Mouse (Mus musculus) adrenal gland, postnatal 14 days (tissue): ENCODE data around the gene Snx5. TPM values are rescaled to one million over a fixed set of nuclear protein-coding genes. Genes with fewer than 3 reads are reported as not detected.

Experiments
- DNase-seq: peaks from one replicate; pipeline ENCODE4 v3.0.0; 2021; ENCODE audit warnings: mixed read lengths
- total RNA-seq: library from RNA; stranded (reverse); gene quantifications from 2 replicates; pipeline ENCODE4 v1.2.3, GENCODE M21; 2021

Gene Snx5
- total RNA-seq, 1 experiment from 2014 or later, result 96.5 TPM

DNA sequence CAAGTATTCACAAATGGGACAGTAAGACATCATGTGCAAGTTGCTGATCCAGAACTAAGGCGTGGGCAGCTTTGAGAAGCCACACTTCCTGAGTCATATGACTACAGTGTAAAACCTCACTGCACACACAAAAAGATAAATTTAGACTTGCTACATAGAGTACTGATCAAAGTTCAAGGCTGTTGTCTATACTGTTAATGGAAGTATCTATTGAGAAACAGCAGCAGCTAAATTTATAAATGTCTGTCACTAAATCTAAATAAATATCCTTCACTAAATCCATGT, 3.0 kb downstream of the Snx5 start:
- no peak for DNase-seq

GRCm38 (mm10) chr2:144267004-144267730, 3.5 kb downstream of the Snx5 start:
- DNase-seq, result no peak

DNA sequence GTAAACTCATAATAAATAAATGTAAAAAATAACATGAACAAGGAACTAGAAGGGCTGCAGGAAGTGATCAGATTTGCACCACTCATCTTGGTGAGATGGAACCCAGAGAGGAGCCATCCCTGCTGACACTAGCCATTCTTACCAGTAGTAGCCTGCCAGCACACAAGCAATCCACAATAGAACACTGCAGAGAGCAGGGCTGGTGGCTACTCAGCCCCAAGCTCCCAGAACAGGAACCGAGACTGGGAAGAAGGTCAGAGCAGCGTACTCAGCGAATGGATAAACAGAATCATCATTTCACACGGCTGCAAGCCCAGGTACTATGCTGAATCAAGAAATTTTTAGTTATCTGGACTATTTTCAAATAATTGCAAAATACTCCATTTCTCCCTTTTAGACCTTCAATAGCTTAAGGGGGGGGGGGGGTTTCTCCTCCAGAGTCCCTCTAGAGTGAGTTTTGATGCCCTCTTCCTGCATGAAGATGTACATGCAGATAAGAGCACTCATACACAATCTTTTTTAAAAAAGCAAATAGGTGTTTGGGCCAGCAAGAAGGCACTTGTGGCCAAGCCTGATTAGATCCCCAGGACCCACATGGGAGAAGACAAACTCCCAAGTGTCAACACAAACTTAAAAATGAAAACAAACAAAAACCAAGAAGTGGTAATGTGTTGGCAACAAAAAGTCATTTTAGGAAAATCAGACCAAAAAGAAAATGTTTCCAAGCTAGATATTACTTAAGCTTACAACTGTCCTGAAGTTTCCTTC, 4.6 kb downstream of the Snx5 start:
- DNase-seq, result no peak

- no peak for DNase-seq
Observed at GRCm38 (mm10) chr2:144265120-144265488, 5.6 kb downstream of the Snx5 start.

DNA sequence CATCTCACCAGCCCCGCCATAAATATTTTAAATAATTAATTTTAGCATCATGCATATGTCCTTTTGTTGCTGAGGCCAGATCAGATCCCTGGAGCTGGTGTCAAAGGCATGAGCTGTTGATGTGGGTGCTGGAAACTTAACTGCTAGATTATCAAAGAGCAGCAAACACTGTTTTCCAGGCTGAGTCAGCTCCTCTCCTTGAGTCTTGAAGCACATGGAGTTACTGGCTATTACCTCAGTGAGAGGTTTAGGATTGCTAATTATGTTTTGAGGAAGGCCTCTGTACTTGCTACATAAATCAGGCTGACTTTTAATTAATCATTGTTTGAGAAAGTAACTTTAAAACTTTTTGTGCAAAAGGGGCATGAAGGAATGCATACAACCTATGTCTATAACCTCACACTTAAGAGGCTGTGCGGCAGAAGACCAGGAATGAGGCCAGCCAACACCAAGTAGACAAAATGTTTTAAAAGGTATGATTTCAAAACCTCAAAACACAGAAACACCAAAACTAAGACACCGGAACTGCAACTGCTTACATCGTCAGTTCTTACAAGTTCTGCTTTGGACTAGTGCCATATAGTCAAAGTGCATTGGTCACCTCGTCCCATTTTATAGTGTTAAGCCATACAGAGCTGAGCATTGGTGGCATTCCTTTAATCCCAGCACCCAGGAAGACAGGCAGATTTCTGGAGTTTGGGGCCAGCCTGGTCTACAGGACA, 6.1 kb downstream of the Snx5 start:
- no peak for DNase-seq

DNA sequence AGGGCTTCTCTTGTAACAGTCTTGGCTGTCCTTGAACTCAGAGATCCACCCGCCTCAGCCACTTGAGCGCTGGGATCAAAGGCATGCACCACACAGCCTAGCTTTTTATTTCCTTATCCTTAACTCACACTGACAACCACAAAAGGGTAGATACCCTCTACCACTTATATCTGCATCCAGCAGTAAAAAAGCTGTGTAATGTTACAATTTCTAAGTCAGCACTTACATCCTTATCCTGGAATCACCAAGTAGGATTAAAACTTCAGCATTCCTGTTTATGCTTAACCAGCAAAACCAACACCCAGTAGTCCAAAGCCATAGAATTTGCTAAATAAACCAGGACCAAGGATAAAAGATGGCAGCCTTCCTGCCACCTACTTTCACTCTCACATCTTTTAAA, 7.9 kb downstream of the Snx5 start:
- DNase-seq, result no peak

DNA sequence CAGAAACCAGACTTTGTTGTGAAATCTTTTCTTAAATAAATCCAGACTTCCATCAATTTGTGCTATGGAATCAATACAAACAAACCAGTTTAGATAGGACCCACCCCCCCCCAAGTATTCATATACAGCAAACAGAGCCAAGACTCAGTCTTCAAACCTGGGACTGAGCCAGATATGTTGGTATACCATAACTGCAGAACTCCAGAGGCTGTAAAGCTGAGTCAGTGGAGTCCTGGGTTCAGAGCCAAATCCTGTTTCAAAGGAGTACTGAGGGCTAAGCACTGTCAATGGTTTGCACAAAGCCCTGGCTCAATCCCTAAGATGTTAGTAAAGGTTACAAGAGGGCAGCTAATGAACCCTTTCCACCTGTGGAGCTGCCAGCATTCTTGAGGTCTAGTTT, 20.6 kb downstream of the Snx5 start:
- no peak for DNase-seq

- peak; percentile 41 for DNase-seq
Observed at GRCm38 (mm10) chr2:144248613-144249376, 21.9 kb downstream of the Snx5 start.

- DNase-seq, result no peak
Observed at GRCm38 (mm10) chr2:144247337-144247978, 23.2 kb downstream of the Snx5 start.

DNA sequence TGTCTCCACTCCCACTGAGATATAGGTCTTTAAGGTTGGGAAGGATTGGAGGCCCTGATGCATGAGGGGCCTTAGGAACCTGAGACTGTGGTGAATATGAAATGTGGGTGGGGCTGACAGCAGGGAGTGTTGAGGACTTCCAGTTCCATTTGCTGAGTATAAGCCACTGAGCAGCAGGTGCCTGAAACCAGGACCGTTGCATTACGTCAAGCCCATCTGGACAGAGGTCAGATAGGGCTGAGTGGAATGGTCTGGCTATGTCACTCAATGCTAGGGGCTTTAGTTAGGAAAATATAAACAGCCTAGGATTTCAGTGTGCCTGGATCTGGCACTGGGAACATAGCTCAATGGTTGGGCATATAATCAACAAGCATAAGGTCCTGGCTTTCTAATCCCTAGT, 24.4 kb downstream of the Snx5 start:
- no peak for DNase-seq

GRCm38 (mm10) chr2:144245464-144245863, 25.2 kb downstream of the Snx5 start:
- DNase-seq, result no peak

DNA sequence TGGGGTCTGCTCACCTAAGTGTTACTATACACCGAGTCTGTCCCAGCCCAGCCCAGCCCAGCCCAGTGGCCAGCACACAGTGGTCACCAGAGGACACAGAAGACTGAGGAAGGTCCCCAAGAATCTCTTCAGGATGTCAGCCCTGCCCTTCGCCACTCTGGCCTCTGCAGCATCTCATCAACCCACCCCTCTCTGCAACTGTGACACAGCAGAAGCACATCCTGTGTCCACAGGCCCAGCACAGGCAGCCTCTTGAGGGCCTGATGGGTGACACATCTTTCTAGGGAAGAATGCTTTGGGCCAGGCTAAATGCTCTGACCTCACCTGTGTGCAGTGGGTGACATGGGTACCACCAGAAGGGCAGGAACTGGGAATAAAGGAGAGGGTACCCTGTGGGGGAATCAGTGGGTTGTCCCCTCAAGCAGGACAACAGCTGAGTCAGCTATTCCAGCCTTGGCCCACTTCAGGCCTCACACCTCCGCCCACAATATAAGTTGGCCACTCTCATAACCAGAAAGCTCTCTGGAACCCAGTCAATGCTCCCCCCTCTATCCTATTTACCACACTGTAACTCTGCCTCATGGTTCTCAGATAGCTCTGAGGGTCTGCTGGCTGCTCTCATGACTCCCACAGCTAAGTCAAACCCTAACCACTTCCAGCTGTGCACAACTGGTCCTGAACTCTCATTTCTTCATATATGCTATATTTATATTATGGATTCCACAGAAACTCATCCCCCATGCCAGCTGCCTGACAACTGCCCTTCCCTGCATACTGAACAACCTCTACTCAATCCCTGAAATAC, 30.4 kb downstream of the Snx5 start:
- DNase-seq, result no peak

GRCm38 (mm10) chr2:144239318-144239717, 31.4 kb downstream of the Snx5 start:
- DNase-seq, result no peak

DNA sequence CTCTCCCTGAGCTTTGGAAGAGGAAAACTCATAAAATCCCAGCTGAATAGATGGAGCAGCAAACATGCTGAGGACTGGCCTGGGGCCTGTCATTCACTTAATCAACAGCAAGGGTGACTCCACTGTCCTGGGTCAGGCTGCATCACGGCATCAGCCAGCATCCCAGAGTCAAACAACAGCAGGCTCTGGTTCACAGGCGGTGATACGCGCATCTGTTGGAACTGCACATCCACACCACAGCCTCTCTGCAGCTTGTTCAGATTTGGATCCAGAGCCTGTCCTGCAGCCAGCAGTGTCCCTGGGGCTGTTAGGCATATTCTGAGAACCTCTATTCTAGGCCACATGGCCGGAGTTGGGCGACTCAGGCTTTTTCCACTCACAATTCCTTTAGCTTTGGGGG, 32.4 kb downstream of the Snx5 start:
- peak; percentile 44 for DNase-seq

DNA sequence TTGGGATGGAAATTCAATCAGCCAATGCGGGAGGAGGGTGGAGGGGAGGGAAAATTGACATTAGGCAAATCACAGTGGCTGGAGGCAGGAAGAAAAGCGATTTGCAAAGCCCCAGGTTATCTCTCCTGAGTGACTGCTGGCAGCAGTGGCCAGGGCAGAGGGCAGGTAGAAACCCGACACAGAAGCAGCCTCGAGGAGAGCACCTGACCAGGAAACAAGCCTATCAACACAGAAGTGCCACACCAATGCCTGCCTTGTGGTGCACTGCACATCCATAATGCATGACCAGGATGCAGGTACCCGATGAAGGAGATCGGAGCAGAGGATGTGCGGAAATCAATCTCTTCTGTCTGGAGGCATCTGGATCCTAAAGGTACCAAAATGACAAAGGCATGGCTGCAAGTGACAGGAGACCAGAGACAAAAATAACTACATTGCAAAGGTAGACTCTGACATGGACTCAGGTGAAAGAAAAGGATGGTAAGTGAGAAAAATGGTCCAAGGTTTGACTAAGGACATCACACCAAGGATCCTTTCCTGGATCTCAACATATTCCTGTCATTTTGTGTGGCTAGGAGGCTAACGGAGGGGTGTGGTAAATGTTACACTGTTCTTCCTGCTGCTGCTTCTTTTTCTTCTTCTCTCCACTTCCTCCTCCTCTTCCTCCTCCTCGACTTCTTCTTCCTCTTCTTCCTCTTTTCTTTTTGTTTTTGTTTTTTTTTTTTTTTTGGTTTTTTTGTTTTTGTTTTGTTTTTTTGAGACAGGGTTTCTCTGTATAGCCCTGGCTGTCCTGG, 33.7 kb downstream of the Snx5 start:
- DNase-seq, result no peak

GRCm38 (mm10) chr2:144235776-144236175, 34.9 kb downstream of the Snx5 start:
- no peak for DNase-seq

DNA sequence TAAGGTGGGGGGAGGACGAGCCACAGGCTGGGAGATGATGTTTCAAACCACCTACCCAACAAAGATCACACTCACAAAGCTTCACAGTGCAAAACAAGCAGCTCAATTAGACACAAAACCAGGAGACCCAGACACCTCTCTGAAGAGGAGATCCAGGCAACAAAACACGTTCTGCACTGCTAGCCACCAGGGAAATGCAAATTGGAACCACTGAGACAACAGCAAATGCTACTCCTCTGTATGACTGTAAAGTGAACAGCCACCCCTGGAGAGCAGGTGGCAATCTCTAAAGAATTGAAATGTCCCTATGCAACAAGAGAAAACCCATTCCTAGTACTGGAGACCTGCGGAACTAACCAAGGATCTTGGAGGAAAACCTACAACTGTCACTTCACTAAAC, 37.2 kb downstream of the Snx5 start:
- no peak for DNase-seq

GRCm38 (mm10) chr2:144231115-144231514, 39.6 kb downstream of the Snx5 start:
- no peak for DNase-seq

DNA sequence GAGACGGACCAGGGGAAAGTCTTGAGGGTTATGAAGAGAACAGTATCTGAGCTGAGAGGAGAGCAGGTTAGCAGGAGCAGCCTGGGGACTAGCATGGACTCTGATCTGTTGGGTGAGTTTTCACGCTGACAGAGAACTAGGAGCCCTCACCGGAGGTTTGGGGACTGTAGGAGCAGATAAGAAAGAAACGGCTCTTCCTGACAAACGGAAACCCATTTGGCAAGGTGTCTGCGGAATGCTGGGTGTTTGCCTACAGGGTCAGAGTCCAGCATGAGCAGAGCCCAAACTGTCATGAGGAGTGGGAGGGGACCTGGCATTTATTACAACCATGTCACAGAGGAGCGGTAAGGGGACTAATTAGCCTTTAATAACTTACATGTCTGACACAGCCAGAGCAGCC, 40.2 kb downstream of the Snx5 start:
- DNase-seq, result no peak

DNA sequence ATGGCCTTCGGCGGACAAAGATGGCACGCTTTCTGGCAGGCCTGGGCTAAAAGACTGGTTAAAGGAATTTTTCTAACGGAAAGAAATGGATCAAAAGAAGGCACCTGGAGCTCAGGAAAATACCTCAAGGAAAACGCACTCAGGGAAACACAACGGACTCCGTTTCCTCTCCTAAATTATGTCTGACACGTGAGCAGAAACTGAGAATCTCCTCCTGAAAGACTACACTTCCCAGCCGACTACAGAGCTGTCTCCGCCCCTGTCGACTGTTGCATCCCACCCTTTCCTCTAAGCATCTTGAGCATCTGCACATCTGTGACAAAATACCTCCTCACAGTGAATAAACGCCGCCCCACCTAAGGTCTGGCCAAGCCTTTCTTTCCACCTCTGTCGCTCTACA, 41.1 kb downstream of the Snx5 start:
- no peak for DNase-seq
